ENCODE assay signal across 19 mouse cellular contexts in genomic region chr14:33099111-33099510, GRCm38 (mm10).
A peak's percentile ranks its signal among the peaks of the same experiment; 100 is the strongest.
DNase-seq lines count a peak whose midpoint lies in the region; TF ChIP-seq lines count a peak whose summit lies in the region.
"Had no signal": no experiment of that assay in that cellular context is flagged by ENCODE, and none has a peak within 500 bp of the region (broad histone marks: within the 10 kb centered on the region; RNA-seq: fewer than 3 reads in every experiment).

No protein-coding gene starts in this region.

- H3K27ac ChIP-seq in ES-E14 (ENCODE audit: insufficient read depth, low read depth, low read length, poor library complexity, severe bottlenecking) = no peak overlapping the region
- no peak overlapping the region for H3K27ac ChIP-seq in thymus, adult 2 months (ENCODE audit: control insufficient read depth, insufficient read depth, low read length)
- no peak overlapping the region for H3K27ac ChIP-seq in cerebellum, adult 2 months (ENCODE audit: insufficient read depth, low read length)
- H3K27ac ChIP-seq: heart, embryonic 13.5 days; hindbrain, embryonic 14.5 days; layer of hippocampus, adult 2 months; left cerebral cortex, adult 2 months; limb, embryonic 15.5 days had no signal

- WGBS in thymus, adult 2 months = 39% methylated on average over 7 of the region's 7 CpGs
- WGBS in cerebellum, adult 2 months = 72% methylated on average over 7 of the region's 7 CpGs

- intact Hi-C loops in gastrocnemius, postnatal 14 days (cut with DNase I; ENCODE audit: low total_unique reads) = no loop called here

- no peaks in the 10 kb centered on the region for H3K4me1 ChIP-seq in ES-E14 (ENCODE audit: control insufficient read depth in 2 of 2, insufficient read depth in 2 of 2, low read length in 2 of 2, poor library complexity in 1 of 2)
- H3K4me1 ChIP-seq in thymus, adult 2 months (replicated peaks; ENCODE audit: control insufficient read depth, insufficient read depth, low read length) = peaks cover 12% of the 10 kb centered on the region
- no peaks in the 10 kb centered on the region for H3K4me1 ChIP-seq in cerebellum, adult 2 months (ENCODE audit: control insufficient read depth, insufficient read depth, low read length)
- H3K4me1 ChIP-seq: limb, embryonic 15.5 days had no signal

- peak; percentile 8 for DNase-seq in embryo, embryonic 9.5 days (ENCODE audit: extremely low spot score)
- no peak for DNase-seq in embryo, embryonic 11 days
- DNase-seq in ES-E14 (ENCODE audit: low read depth, low spot score) = peak; percentile 55
- DNase-seq in induced T-regulatory cell, adult 2 months (ENCODE audit: low read depth) = peak; percentile 56
- DNase-seq in thymus, adult 2 months = peak; percentile 30
- DNase-seq in adrenal gland, postnatal 10 days = no peak
- no peak for DNase-seq in cerebellum, adult 2 months
- DNase-seq in gastrocnemius, postnatal 14 days = no peak
- DNase-seq: adrenal gland, adult 8-10 months; cerebellum, postnatal 36 days; forebrain, postnatal 0 days; gastrocnemius, postnatal 10 days; kidney, adult 8-10 months; midbrain, embryonic 14.5 days had no signal

- TF ChIP-seq POLR2A in thymus, adult 2 months (IDR thresholded peaks at IDR 0.05; ENCODE audit: control insufficient read depth, extremely low read depth, insufficient read depth, low read length, poor library complexity) = no peak
- no peak for TF ChIP-seq POLR2A in cerebellum, adult 2 months (IDR thresholded peaks at IDR 0.05; ENCODE audit: borderline replicate concordance, insufficient read depth, low read length)

- H3K9me3 ChIP-seq in ES-E14 (ENCODE audit: control insufficient read depth, insufficient read depth, low read depth, low read length) = no peaks in the 10 kb centered on the region
- H3K9me3 ChIP-seq: heart, embryonic 13.5 days; limb, embryonic 15.5 days had no signal

- no peak for TF ChIP-seq CTCF in thymus, adult 2 months (IDR thresholded peaks at IDR 0.05; ENCODE audit: borderline replicate concordance, control insufficient read depth, extremely low read depth, insufficient read depth, low read length, poor library complexity)
- no peak for TF ChIP-seq CTCF in cerebellum, adult 2 months (IDR thresholded peaks at IDR 0.05; ENCODE audit: borderline replicate concordance, insufficient read depth, low read depth, low read length)

- no peaks in the 10 kb centered on the region for H3K36me3 ChIP-seq in ES-E14 (ENCODE audit: control insufficient read depth, insufficient read depth, low read length, poor library complexity, severe bottlenecking)
- H3K36me3 ChIP-seq in thymus, adult 2 months (ENCODE audit: control insufficient read depth, insufficient read depth, low read length) = no peaks in the 10 kb centered on the region
- H3K36me3 ChIP-seq: heart, embryonic 13.5 days; limb, embryonic 15.5 days had no signal

- H3K4me3 ChIP-seq in ES-E14 (ENCODE audit: insufficient read depth in 1 of 2, low read depth in 1 of 2, low read length in 2 of 2, poor library complexity in 1 of 2, severe bottlenecking in 1 of 2) = no peak overlapping the region
- no peak overlapping the region for H3K4me3 ChIP-seq in thymus, adult 2 months (ENCODE audit: control insufficient read depth, insufficient read depth, low read length)
- no peak overlapping the region for H3K4me3 ChIP-seq in cerebellum, adult 2 months (replicated peaks; ENCODE audit: insufficient read depth, low read depth, low read length)
- H3K4me3 ChIP-seq: heart, embryonic 13.5 days; layer of hippocampus, adult 2 months; left cerebral cortex, adult 2 months; limb, embryonic 15.5 days had no signal

- H3K27me3 ChIP-seq in thymus, adult 2 months (ENCODE audit: control insufficient read depth, insufficient read depth, low read length) = no peaks in the 10 kb centered on the region
- no peaks in the 10 kb centered on the region for H3K27me3 ChIP-seq in cerebellum, adult 2 months (ENCODE audit: control insufficient read depth, insufficient read depth, low read length)

- no peak overlapping the region for H3K9ac ChIP-seq in ES-E14 (ENCODE audit: insufficient read depth, low read depth, low read length, poor library complexity, severe bottlenecking)
- H3K9ac ChIP-seq: forebrain, postnatal 0 days; heart, embryonic 13.5 days; hindbrain, embryonic 14.5 days; limb, embryonic 15.5 days had no signal

- in situ Hi-C loops in ES-E14 (cut with MboI; ENCODE audit: low sequenced_read_pairs in 2 of 2, unreplicated experiment in 2 of 2) = no loop called here

TF ChIP-seq in ES-E14, 5 proteins besides CTCF, POLR2A, EP300 and RAD21:
- no peak for TF ChIP-seq ZNF384 (IDR thresholded peaks at IDR 0.05; ENCODE audit: low read depth, low read length)

Comparison
In these comparisons a context has a peak if more than half of its experiments do, and no peak if none do; other contexts are left out.
1. DNase-seq: peak in embryo, embryonic 9.5 days (single experiment), ES-E14 (single experiment), induced T-regulatory cell, adult 2 months (single experiment) and thymus, adult 2 months (single experiment); none in embryo, embryonic 11 days (single experiment), adrenal gland, postnatal 10 days (single experiment), cerebellum, adult 2 months (0 of 2) and gastrocnemius, postnatal 14 days (single experiment).